8 mouse cellular contexts compared by ENCODE assay signal in genomic region chr2:22721522-22722470, GRCm38 (mm10). TPM values are rescaled to one million over a fixed set of nuclear protein-coding genes. Genes with fewer than 3 reads are reported as not detected.
DNase-seq lines count a peak whose midpoint lies in the region; ATAC-seq and TF ChIP-seq lines count a peak whose summit lies in the region.

No protein-coding gene starts in this region.

- TF ChIP-seq CTCF in hindbrain, postnatal 0 days (IDR thresholded peaks at IDR 0.05; ENCODE audit: low read depth) = peak; percentile 91
- peak; percentile 29; the same call in 1 of the 2 replicates for TF ChIP-seq CTCF in spleen, adult 2 months (IDR thresholded peaks at IDR 0.05; ENCODE audit: extremely low read depth, insufficient read depth, insufficient read length, insufficient replicate concordance)

- peak; percentile 64 for DNase-seq in urinary bladder, postnatal 14 days (ENCODE audit: low spot score)
- no peak for DNase-seq in urinary bladder, adult 2 months (ENCODE audit: low spot score)
- DNase-seq in cerebellum, postnatal 4 days (ENCODE audit: low spot score in 2 of 2) = peak; percentile 28 to 61
- peak; percentile 59 for DNase-seq in gastrocnemius, adult 18-20 months (ENCODE audit: low spot score)
- peak; percentile 92 for DNase-seq in hindbrain, postnatal 0 days (ENCODE audit: low spot score)
- DNase-seq in left cerebral cortex, adult 11 months (ENCODE audit: low spot score) = peak; percentile 81
- peak; percentile 79 for DNase-seq in mesoderm, embryonic 11.5 days (ENCODE audit: low read depth, low spot score)
- peak; percentile 60 to 69 for DNase-seq in spleen, adult 2 months (ENCODE audit: low read depth in 1 of 2, low spot score in 2 of 2)

- no peak overlapping the region for H3K9ac ChIP-seq in hindbrain, postnatal 0 days (replicated peaks; ENCODE audit: low read length)

- peak; percentile 96 for ATAC-seq in hindbrain, postnatal 0 days

- no peak overlapping the region; the same call in 1 of the 2 replicates for H3K27ac ChIP-seq in hindbrain, postnatal 0 days
- H3K27ac ChIP-seq in spleen, adult 2 months (ENCODE audit: insufficient read depth, low read length) = peak overlapping the region; percentile 28; the same call in 1 of the 2 replicates

- H3K4me3 ChIP-seq in hindbrain, postnatal 0 days (ENCODE audit: low read length) = no peak overlapping the region
- 0 out of 2 replicates have a peak overlapping the region, but pooled peaks have one; percentile 12 for H3K4me3 ChIP-seq in spleen, adult 2 months (ENCODE audit: extremely low read depth, insufficient read depth, insufficient read length)

- no peak for TF ChIP-seq POLR2A in spleen, adult 2 months (IDR thresholded peaks at IDR 0.05; ENCODE audit: low read depth, low read length)

- 26% methylated on average over 8 of the region's 8 CpGs for WGBS in hindbrain, postnatal 0 days
- WGBS in spleen, adult 2 months = 13% methylated on average over 8 of the region's 8 CpGs

- H3K9me3 ChIP-seq in hindbrain, postnatal 0 days (ENCODE audit: low read length) = no peaks in the 10 kb centered on the region

- no peaks in the 10 kb centered on the region for H3K4me1 ChIP-seq in hindbrain, postnatal 0 days (ENCODE audit: insufficient read depth, low read length)
- H3K4me1 ChIP-seq in spleen, adult 2 months (ENCODE audit: control insufficient read depth, insufficient read depth, insufficient read length) = no peaks in the 10 kb centered on the region

- H3K36me3 ChIP-seq in hindbrain, postnatal 0 days (ENCODE audit: insufficient read depth, low read length) = no peaks in the 10 kb centered on the region
- H3K36me3 ChIP-seq in spleen, adult 2 months (ENCODE audit: control insufficient read depth, insufficient read depth, low read length) = no peaks in the 10 kb centered on the region

- no peak overlapping the region for H3K4me2 ChIP-seq in hindbrain, postnatal 0 days (ENCODE audit: low read depth, low read length)

- no peaks in the 10 kb centered on the region for H3K27me3 ChIP-seq in hindbrain, postnatal 0 days (ENCODE audit: insufficient read depth, low read length)
- no peaks in the 10 kb centered on the region for H3K27me3 ChIP-seq in spleen, adult 2 months (ENCODE audit: control insufficient read depth, insufficient read depth, low read length)

RNA-seq across cellular contexts. Expression of gene Apbb1ip, which starts 52.1 kb away (rescaled TPM):
- 3.6 and 6.5 TPM in 2 replicates for polyA plus RNA-seq in urinary bladder, adult 2 months (2012; rRNA removed)
- total RNA-seq in gastrocnemius, adult 18-20 months (2021) = 1 to 10 TPM; 1.3 to 2.0 TPM
- 0.10 and 1.0 TPM in 2 replicates for total RNA-seq in hindbrain, postnatal 0 days (2014; rRNA removed)
- polyA plus RNA-seq in hindbrain, postnatal 0 days (2015; fragmentation: Nextera tagmentation; extraction: Ambion mirVana) = 1.7 and 2.5 TPM in 2 replicates
- 24.8 and 28.0 TPM in 2 replicates for polyA plus RNA-seq in spleen, adult 2 months (2012; rRNA removed)
